Mouse (Mus musculus) kidney, postnatal 25 days (tissue): ENCODE measurements around the gene Vasp.
A peak's percentile ranks its signal among the peaks of the same experiment; 100 is the strongest.

Experiments
- DNase-seq, 2 experiments: peaks; one replicate each; pipeline ENCODE4 v3.0.0; 2021; ENCODE audit warnings: mixed read lengths in 2 of 2

Vasp gene

GRCm38 (mm10) chr7:19271238-19272172 lies at the start of gene Vasp:
Gene Vasp, minus strand, starts transcription at chr7:19271817.
- DNase-seq = peak; percentile 90 to 92

DNA sequence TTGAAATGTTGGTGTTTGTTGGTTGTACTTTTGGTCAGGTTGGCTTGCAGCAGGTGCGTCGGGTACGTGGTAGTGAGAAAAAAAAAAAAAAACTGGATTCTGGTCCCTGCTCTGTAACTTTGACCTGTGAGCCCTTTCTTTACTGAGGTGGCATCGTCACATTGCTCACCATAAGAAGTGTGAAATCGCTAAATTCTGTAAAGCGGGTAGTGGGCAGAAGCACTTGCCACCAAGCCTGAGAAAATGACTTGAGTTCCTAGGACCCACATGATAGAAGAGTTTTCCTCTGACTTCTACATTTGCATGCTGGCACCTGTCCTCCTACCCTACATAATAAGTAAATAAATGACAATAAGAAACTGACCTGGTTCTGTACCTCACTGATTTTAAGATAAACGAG lies 49.0 kb upstream of the Vasp start:
- DNase-seq = no peak

DNA sequence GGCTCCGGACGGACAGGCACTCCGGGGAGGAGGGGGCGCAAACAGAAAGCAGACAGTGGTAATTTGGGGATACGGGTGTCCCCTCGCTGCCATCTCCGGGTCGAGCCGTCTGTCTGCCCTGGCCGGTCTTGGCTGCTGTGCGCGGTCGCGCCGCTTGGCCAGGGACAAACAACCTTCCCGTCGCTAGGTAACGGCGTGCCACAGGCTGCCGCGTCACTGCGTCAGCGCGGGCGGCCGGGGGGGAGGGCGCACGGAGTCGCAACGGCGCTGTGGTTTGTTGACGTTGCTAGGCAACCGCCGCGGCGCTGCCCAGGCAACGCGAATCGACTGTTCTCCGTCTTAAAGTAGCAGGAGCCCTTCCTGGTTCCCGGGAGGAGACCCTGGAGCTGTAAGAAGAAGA lies 48.3 kb upstream of the Vasp start:
- DNase-seq = peak; percentile 98 to 99

DNA sequence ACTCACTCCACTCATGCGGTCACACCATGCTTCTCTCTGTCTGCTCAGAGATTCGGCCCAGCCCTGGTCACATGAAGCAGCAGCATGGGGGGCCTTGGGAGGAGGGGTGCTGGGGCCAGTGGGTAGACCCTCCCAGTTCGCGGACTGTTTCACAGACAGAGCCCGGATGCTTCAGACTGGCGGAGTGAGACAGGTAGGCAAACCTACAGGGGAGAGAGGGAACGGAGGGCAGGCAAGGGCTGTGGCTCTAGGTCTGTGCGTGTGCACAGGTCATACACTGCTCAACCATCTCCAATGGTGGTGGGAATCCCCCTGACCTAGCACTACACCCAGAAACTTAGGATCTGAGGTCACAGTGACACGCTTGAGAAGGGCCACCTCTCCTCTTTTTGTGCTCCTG lies 47.8 kb upstream of the Vasp start:
- DNase-seq = peak in 1 of 2 experiments; percentile 46

GRCm38 (mm10) chr7:19318676-19319075 lies 47.1 kb upstream of the Vasp start:
- DNase-seq = no peak

DNA sequence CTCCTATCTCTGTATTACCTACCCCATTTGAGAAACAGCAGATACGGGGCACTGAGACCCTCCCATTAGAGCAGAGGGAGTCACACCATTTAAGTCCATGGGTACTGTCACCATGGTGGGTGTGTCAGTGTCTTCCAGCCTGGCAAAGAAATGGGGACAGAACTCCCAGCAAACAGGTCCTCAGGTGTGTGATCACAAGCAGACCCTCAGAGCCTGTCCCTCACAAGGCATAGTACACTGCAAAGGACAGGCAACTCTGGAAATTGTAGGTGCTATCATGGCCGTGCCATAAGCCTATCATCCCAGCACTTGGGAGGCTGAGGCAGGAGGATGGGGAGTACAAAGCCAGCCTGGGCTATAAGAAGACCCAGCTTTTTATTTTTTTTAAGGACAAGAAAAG lies 46.6 kb upstream of the Vasp start:
- DNase-seq = no peak

DNA sequence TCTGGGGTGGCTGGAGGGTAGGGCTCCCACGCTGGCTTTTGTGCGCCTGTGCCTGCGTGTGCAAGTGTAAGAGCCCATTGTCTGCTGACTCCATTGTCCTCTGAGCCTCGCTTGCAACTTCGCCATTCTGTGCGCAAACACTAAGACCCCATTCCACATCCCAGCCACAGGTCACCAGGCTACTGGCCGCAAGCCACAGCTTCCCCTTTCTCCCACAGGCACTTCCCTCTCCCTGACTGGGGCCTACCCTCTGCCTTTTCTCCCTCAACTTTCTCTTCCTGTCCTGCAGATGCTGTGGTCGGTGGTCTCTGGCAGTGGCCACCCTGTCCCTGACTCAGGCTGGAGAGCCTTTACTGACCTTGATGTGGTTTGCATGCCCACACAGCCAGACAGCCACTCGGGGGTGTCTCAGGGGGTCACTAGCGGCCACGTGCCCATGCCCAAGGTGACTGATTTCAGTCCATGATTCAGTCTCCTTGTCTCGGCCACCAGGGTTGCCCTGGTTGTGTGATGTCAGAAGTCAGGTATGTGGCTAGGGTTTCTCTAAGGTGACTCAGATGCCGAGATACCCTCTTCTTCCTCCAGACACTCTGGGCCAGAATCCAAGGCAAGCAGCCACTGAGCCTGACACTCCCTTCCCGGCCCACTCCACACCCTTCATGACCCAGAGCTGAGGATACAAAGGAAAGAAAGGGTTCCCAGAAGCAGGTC lies 45.0 kb upstream of the Vasp start:
- no peak for DNase-seq

GRCm38 (mm10) chr7:19314033-19314432 lies 42.4 kb upstream of the Vasp start:
- DNase-seq = no peak

- peak; percentile 26 to 63 for DNase-seq
Measured at GRCm38 (mm10) chr7:19311991-19312390, 40.4 kb upstream of the Vasp start.

DNA sequence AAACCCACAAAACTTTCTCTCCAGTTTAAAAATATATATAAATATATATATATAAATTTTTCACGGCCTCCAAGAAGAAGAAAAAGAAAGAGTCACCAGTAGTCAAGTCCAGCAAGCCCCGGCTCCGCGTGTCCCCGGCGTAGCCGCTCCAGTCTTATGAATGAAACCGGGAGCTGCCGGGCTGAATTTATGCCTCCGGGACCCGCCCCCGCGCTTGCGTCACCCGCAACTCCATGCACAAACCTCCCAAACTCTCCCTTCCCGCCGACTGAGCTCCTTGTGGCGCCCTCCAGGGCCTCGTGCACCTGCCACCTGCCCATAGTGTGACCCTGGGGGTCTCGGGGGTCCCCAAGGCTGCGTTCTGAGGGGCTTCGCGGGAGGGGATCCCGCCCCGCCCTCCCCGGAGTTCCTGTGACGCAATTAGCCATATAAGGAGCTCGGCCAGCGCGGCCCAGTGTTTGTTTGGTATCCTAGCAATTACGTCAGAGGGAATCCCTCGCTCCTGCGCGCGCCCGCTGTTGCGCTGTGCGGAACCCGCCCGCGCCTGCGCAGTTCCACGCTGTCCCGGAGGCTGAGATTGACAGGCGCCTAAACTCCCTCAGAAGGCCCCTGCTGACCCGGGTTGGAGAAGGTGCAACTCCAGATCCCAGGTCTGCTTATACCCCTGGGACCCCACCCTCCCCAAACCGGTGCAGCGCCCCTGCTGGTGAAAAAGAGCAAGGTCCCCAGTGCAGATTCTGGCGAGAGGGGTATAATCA lies 38.4 kb upstream of the Vasp start, which contains the start of gene Fosb:
Gene Fosb (minus strand): TSS at position 168 of the 758 bp plus-strand sequence.
- peak; percentile 97 for DNase-seq

DNA sequence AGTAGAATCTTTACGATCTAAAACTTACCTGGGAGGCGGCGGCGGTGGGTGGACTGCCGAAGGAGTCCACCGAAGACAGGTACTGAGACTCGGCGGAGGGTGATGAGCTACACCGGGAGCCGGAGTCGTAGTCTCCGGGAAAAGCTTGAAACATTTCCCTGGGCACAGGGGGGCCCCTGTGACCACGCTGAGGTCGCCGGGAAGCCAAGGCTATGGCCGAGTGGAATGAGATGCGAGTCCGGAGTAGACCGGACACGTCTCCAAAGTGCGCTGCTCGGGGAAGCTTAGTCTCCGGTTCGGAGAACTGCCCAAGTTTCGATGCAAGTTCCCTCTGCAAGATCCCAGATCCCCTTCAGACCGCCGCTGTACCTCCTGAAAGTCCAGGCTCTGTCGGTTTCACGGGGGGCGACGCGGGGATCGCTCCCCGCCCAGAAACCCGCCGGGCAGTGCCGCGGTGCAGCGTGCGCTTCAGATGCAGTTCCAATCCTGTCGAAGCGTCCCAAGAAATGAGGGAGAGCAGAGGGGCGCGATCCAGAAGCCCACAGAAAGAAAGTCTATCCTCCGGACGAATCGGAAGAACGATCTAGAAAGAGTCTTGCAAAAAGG lies 37.8 kb upstream of the Vasp start:
- no peak for DNase-seq

DNA sequence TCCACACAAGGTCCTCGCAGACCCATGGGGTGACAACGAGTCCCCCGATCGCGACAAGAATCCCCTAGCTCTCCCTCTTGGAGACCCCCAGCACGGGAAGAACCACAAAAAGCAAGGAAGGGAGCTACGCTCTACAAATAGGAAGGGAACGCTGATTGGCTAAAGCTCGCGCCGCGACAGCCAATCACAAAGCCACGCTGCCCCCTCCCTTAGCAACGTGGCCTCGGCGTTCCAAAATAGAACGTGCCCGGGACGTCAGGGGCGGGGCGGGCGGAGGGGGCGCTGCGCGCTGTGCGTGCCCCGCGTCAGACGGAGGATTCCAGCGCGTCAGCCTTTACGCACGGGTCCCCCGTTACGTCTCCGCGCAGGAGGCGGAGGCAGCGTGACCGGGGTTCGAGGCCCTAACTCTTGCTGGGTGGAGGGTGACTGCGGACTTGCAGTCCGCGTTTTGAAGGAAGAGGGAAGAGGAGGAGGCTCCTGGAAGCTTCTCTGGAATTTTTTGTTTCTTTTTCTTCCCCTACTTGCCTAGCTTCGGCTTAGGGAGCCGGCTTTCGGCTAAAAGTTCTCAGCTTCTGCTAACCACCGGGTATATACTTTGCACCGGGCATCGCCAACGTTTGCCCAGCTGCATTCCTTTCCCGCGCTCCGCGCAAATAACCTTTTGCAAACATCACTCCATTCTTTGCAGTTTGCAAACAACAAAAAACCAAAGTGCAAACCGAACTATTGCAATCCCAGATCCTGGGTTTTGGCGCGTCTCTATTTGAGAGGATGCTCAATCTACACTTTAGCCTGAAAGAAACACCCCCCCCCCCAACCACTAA lies 37.0 kb upstream of the Vasp start:
- peak; percentile 95 to 98 for DNase-seq

DNA sequence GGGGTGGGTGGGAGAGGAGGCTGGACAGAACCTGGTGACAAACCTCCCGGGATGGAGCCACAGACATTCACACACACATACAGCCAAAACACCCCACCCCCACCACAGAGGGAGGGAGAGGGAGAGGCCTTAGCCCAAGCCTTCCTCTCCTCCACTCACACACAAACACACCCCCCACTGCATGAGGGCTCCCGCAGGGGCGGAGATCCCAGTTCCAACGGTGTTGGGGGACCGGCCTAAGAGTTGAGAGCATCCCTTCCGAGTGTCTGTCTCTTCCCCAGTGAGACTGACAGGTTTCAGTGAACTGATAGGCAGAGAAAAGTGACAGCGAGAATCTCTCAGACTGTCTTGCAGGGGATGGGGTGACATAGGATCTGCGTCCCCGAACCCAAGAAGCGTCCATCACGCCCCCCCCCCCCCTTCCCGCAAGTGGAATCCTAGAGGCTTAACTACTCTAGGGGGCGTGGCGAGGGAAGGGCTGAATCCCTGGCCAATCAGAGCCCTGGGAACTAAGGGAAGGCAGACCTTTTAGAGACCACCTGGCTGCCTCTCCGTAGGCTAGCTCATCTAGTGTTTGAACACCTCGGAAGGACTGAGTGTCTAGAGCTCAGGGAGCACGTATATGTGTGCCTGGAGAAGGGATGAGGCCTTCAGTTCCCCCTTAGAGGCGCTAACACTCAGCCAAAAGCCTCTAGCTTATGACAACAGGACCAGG lies 36.3 kb upstream of the Vasp start:
- DNase-seq = peak; percentile 88

DNA sequence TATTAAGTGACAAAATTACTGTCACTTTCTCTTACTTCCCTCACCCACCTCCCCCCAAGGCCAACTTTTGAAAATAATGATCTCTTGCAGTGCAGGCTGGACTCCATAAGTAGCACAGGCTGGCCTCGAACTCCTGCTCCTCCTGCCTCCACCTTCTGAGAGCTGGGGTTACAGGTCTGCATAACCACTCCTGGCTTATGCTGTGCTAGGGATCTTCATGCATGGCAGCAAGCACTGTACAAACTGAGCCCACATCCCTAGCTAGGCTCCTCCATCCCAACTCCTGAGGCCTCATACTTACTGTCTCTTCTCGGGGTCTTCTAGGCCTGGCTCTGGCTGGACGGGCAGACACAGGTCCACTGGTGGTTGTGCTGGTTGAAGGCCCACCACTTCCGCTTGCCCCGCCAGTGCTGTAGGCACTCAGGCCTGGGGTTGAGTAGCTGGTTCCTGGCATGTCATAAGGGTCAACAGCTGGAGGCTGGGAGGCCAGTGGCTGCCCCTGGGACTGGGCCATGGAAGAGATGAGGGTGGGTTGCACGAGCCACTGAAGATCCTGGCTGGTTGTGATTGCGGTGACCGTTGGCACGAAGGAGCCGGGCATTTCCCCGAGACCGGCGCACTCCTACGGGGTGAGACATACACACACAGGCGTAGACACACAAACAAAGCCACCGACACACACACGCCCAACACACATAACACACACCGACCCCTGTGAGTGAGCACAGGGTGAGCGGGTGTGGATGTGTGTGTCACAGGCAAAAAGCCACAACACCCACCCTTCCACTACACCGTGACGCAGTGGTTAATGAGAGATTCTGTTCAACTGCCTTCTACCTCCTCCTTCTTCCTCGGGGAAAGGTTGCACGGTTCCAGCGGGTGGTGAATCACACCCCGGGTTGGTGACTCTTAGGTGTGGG lies 35.5 kb upstream of the Vasp start:
- peak in 1 of 2 experiments; percentile 34 for DNase-seq

DNA sequence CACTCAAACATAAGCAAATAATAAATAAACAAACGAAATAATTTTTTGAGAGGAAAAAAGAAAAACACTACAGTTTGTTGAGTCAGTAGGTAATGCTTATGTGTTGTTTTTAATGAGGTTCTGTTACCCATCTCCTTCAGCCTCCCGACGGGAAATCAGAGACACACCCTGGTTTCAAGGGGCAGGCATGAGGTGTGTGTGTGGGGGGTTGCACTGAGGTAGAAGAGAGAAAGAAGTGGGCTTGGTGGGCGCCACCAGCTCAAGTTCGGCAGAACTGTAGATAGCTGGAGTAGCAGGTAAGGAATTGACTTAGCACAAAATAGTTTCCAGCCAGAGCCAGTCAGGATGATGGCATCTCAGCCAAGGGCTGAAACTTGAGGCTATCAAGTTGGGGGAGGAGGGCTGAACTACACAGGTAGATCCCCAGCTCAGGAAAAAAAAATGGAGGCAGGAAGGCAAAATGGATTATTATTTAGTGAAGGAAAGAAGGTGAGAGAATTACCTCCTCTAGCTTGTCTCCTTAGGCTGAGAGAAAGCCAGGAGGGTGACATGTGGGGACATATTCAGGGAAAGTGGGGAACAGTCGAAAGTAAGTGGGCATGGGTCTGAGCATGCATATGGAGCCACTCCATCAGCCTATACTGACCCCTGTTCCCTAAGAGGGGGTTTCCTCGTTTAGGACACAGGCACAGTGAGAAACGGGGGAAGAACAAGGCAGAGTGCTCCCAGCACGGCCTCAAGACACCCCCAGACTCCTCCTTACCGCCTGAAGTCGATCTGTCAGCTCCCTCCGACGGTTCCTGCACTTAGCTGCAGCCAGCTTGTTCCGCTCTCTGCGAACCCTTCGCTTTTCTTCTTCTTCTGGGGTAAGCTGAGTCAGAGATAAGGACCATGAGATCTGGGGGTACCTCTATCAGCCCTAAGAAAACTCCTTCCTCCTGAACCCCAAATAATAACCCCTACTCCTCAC lies 34.5 kb upstream of the Vasp start:
- DNase-seq = no peak

- DNase-seq = no peak
Measured at GRCm38 (mm10) chr7:19305413-19305735, 33.8 kb upstream of the Vasp start.

DNA sequence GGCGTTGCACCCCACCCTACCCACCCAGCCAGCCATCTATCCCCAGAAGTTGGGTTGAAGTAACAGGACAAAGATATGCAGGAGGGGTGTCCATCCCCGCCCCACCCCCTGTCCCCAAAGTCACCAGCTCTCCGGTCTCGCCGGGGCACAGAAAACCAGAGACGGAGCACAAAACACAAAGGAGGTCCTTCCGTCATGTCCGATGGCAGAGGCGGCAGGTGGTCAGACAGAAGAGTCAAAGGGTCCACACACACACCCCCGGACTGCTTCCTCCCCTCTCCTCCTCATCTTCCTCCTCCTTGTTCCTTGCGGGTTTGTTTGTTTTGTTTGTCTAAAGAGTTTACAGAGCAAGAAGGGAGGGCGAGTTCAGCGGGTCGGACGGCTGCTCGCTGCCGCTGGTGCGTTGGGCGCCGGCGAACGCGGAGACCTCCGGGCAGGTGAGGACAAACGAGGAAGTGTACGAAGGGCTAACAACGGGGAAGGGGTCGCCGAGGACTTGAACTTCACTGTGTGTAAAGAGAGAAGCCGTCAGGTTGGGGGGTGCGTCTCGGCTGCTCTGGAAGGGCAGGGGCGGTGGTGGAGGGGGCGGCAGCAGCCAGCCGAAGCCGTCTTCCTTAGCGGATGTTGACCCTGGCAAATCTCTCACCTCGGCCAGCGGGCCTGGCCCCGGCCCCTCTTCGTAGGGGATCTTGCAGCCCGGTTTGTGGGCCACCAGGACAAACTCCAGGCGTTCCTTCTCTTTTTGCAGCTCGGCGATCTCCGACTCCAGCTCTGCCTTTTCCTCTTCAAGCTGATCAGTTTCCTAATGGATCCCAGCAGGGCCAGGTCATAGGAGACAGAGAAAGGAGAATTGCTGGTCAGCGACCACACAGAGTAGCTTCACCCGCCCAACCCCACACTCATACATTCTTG lies 33.1 kb upstream of the Vasp start:
- no peak for DNase-seq

- peak; percentile 79 to 81 for DNase-seq
Measured at GRCm38 (mm10) chr7:19303770-19304169, 32.2 kb upstream of the Vasp start.
